Mouse (Mus musculus) forelimb bud, embryonic 11.5 days (tissue): ENCODE results near the gene Nradd.

ENCODE experiments used
- DNase-seq: peaks from one replicate; pipeline ENCODE4 v3.0.0-alpha.2; 2012; ENCODE audit warnings: low read depth, low spot score

The Nradd gene

DNA sequence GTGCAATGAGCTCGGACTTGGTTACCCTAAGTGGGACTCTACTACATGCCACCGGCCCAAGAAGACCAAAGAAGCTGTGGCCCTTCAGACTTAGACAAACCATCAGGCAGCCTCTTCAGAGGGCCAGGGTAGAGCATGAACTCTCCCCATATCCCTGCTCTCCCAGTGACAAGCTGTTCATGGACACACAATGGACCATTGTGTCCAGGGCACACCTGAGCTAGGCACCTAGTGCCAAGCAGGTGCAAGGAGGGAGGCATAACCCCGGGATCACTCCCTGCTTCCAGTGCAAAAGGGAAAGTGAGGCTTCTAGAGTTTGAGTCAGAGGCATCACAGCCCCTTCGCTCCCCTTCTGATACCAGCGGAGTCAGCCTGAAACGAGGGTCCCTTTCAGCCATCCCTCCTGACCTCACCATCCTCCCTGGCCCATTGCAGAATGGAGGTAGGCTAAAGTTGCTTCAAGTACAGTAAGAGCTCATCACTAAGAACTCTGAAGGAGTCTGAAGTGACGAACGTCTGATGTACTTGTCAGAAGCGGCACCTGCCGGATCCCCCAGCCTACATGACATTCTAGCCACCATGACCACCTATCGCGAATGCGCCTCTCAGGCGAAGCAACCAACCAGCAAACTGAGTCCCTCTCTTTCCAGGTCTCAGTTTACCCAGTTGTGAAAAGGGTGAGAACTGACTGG, 28.9 kb upstream of the Nradd start:
- no peak for DNase-seq

DNA sequence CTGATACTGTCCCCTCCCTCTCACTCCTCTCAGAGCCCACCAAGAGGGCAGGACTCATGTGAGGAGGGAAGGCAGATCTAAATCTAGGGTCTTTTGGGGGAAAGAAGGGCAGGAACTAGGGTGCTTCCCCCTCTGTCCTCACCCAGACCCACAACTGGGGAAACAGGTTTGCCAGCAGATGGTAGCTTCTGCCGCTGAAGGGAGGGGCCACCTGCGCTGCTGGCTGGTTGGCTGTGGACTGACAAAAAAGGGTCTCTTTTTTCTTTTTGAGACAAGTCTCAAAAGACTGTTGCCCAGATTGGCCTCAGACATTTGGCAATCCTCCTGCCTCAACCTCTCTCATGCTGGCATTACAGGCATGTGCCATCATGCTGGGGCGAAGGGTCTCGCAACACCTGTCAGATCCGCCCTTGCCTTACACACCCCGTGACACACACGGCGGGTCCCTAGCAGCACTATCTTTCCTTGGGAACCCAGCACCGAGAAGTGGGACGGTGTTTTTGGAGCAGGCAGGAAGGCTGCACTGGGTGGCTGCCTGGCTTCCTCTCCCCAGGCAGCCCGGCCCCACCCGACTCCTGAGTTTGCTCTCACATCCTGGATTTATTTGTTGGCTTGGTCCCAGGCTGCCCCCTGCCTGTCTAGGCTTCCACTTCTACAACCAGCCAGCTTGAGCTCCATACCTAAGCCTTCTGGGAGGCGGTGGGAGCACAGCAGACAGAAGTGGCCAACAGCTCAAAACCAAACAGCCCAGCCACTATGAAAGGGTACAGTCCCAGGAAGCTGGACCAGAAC, 27.9 kb upstream of the Nradd start:
- no peak for DNase-seq

GRCm38 (mm10) chr9:110649775-110650174, 25.5 kb upstream of the Nradd start:
- no peak for DNase-seq

DNA sequence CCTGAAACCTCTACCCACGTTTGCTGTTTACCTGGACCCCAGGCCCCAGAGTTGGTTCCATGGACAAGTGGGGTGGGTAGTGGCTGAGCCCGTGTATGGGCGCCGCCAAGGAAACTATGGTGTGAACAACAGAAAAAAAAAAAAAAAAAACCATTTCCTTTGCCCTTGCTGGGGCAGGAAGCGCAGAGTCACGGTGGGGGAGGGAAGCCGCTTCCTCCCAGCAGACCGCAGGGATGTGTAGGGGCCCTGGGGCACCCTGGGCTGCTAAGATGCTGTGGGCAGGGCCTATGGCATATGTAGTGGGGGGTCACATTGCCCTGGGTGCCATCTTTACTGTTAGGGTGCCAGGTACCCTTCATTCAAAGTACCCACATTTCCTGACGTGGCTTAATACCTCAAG, 21.0 kb upstream of the Nradd start:
- DNase-seq, result no peak

DNA sequence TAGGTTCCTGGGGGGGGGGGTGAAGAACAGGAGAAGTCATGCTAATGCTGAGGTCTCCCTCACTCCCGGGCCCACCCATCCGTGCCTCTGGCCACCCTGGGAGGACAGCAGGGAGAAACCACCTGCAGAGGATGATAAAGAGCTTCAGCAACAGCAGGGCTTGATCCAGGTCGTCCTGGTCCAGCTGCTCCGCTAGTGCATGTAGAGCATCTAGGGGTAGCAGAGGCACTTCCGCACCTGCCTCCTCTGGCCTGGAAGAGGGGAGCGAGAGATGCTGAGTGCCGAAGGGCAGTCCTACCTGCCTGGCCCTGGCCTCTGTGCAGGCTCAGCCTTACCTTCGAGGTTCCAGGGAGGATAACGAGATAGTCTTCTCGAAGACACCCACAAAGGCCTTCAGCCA, 20.0 kb upstream of the Nradd start:
- DNase-seq, result no peak

DNA sequence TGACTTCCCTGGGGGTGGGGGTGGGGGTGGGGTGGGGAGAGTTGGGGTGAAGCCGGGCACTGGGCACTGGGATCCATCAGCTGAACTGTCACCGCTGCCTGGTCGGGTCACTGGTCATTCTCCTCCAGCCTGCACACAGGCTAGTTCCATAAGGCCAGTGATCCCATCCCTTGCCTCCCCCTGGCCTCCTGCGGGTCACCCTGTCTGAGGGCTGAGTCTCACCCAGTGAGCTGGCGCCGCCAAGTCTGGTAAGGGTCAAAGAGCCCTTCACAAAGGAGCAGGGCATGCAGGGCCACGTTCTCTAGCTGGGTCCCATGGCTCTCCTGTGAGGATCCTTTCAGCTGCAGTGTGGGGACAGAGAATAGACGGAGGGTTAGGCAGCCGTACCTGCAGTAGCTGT, 19.5 kb upstream of the Nradd start:
- DNase-seq, result no peak

GRCm38 (mm10) chr9:110642812-110643524, 18.7 kb upstream of the Nradd start:
- no peak for DNase-seq

DNA sequence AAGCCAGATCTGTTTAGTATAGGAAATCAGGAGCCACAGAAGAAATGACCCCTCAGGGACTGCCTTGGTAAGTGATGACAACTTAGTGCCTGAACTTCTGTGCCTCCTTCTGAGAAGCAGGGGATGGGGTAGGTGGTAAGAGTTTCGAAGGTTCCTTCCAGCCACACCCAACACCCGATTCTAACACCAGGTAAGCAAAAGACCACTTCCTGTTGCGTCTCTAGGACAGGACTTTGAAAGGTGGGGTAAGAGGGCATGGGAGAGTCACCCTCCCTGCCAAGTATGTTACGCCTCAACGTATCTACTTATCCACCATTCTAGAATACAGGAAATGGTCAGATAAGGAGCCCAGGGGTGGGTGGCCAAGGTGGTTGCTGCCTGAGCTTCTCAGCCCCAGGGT, 16.8 kb upstream of the Nradd start:
- no peak for DNase-seq

DNA sequence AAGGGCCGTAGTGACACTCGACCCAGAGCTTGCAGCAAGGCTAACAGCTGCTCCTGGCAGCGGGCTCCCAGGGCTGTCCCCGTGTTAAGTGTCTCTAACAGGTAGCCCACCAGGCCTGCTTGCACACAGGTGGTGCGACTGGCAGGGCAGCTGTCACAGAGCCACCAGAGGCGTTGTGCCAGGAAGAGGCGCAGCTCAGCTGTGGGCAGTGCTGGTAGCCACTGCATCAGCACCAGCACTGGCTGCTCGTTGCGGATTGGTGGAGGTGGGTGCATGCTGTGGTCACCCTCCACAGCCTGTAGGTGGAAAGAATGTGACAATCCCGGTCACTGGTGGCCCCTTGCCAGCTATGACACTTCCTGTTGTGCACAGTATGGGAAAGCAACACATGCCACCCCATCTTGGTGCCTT, 14.4 kb upstream of the Nradd start:
- DNase-seq, result no peak

GRCm38 (mm10) chr9:110635225-110635624, 11.0 kb upstream of the Nradd start:
- DNase-seq, result peak; percentile 81

GRCm38 (mm10) chr9:110633882-110634281, 9.6 kb upstream of the Nradd start:
- no peak for DNase-seq

- no peak for DNase-seq
Observed at GRCm38 (mm10) chr9:110632671-110633070, 8.4 kb upstream of the Nradd start.

GRCm38 (mm10) chr9:110631651-110632275, 7.5 kb upstream of the Nradd start:
- no peak for DNase-seq

GRCm38 (mm10) chr9:110631191-110631590, 6.9 kb upstream of the Nradd start:
- peak; percentile 81 for DNase-seq

DNA sequence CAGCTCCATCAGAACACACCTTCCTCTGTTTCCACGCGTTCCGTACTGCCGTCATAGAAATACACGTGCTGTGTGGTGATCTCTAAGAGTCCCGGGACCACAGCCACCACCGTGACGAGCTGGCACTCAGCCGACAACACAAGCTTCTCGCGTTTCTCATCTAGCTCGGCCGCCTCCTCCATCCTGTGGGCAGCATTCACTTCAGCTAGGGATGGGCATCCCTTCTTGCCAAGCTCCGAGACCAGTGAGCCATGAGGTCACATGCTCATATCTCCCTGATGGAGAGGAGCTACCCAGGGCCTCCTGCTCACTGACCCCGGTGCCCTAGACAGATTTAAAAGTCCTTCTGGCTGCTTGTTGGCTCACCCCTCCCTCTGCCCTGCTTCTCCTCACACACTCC, 5.9 kb upstream of the Nradd start:
- DNase-seq, result no peak

DNA sequence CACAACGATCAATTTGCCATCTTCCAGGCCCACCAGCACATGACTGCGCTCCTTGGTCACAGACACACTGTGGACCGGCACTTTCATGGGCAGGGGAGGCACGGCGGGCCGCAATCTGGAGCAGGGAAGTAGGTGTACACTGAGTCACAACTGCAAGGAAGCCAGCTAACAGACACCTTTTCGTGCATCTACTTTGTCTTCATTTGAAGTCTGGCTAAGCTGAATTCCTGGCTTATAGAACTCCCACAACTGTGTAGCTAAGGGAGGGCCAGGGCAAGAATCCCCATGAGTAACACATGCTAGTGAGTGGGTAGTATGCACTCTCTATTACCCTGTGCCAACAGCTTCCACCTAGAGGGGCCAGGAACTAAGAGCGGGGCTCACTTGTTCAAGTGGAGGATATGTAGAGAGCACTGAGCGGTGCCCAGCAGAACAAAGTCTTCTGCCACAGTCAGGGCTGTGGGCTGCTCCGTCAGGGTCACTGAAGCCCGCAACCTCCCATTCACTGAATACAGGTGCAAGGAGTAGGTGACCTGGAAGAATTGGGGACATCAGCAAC, 1.2 kb upstream of the Nradd start:
- DNase-seq, result no peak

DNA sequence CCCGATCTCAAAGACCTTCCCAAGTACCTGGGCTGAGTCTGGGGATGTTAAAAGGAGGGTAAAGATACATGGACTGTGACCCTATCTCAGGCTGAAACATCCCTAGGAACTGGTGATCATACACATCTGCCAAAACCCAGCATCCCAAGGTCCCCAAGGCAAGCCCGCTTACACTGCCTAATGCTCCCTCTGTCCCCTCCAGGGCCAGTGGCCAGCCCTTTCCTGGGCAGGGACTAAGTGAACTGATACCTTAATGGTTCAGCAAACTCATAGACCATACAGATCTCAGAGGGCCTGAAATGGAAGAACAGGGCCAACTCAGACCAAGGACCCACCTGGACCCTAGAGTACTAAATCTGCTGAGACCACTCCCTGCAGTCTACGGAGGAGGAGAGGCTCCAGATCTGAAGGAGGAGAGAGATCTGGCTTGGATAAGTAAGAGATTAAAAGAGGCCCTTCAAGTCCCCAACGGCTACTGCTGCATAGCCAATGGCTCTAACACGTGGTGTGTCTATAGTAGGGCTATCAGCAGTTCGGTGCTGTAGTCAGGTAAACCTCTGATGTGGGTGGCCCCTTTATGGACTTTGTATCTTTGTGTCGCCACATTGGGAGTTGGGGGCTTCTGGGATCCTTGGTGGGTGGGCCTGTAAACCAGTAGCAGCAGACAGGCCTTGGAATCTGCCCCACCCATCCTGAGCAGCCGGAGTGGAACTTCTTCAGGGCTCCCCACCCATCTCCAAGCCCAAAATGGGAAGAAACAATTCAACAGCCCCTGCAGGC, 646 bp downstream of the Nradd start:
- DNase-seq, result no peak

DNA sequence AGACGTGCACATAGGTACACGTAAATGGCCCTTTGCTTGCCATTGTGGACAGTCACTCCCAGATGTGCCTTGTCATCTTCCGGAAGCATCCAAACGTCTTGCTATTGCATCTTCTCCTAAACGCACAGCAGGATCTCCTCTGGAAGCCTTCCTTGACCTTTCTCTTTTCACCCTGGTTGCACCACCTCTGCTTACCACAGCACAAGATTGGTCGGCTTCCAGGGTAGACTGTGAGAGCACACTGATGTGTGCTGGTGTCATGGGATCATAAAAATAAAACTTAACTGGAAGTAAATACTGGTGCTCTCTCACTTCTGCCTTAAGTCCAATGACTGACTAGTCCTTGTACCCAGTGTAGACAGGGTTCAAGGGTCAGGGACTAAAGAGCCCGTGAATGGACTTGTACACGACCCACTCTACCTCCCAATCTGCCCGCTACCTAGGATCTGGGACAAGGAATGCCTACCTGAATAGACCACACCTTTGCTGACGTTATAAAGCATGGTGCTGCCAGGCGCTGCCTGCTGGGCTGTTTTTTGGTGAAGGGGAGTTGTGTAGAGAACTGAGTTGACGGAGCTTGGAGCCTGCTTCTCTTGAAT, 1.5 kb downstream of the Nradd start:
- no peak for DNase-seq

DNA sequence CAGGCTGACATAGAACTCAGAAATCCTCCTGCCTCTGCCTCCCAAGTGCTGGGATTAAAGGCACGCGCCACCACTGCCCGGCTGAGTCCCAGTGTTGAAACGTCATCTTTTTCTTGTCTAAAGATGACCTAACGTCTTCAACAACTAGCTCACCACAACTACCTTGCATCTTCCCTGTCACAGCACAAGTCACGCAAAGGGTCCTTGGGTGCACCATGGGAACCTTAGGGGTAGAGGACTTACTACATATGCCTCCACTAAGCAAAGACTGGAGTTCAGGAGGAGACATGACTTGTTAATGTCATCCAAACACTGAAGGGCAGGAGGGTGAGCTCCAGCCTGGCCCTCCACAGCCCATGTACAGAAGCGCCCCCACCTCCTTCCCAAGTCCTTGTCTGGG, 3.6 kb downstream of the Nradd start:
- DNase-seq, result no peak

DNA sequence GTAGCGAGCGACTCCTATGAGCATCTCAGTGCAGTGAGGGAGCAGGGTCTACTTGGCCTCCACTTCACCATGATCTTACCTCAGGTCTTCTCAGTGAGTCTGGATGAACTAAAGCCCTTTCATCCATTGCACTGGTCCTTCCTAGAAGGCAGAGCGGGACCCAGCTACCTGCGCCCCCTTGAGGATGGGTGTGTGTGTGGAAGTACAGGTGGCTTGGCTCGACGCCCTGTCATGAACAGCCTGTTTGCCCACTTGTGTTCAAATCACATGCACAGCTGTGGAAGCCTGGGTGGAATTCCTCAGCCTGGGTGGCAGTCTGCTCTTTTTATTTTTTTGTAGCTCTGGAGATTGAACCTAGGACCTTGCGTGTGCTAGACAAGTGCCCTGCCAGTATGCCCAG, 4.1 kb downstream of the Nradd start:
- no peak for DNase-seq

GRCm38 (mm10) chr9:110617081-110617480, 7.2 kb downstream of the Nradd start:
- no peak for DNase-seq
